Mouse (Mus musculus): Measurements from ENCODE around the gene Ndfip2. TPM values are rescaled to one million over a fixed set of nuclear protein-coding genes. Genes with fewer than 3 reads are reported as not detected.

Gene Ndfip2
- polyA plus RNA-seq, 1 experiment from 2014 or later: 65.5 TPM

DNA sequence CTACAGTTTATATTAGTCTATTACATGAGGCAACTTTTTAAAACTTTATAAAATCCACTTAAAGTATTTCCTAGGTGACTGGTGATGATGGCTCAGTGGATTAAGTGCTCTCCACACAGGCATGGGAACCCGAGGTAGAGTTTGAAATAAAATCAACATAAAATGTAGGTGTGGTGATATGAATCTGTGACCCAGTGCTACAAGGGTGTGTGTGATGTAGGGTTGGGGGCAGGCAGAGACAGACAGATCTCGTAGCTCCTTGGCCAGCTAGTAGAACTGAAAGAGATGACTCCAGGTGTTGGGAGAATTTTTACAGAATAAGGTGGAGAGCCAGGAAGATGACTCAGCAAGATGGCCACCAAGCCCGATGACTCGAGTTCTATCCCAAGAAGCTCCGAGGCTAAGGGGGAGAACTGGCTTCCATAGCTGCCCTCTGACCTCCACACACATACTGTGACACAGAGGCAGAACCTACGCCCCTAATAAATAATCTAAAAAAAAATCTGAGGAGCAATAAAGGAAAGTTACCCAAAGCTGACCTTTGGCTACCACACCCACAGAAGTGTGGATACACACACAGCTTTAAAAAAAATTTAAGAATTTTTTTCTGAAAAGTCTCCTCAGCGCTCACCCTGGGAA, 14.4 kb upstream of the Ndfip2 start:
- ATAC-seq (ENCODE audit: insufficient read depth, low FRiP score): no peak
- no peak overlapping the region for H3K27ac ChIP-seq (ENCODE audit: low read length)
- H3K27me3 ChIP-seq (ENCODE audit: control insufficient read depth, insufficient read depth, low read length): no peaks in the 10 kb centered on the region
- WGBS: 74% methylated on average over 7 of the region's 7 CpGs
- H3K4me2 ChIP-seq (ENCODE audit: low read depth, low read length): no peak overlapping the region
- H3K9ac ChIP-seq (ENCODE audit: low read length): no peak overlapping the region
- no peak overlapping the region for H3K4me3 ChIP-seq (replicated peaks; ENCODE audit: low read length)
- H3K4me1 ChIP-seq (ENCODE audit: control insufficient read depth, insufficient read depth, low read length): no peaks in the 10 kb centered on the region
- H3K9me3 ChIP-seq (replicated peaks; ENCODE audit: control insufficient read depth, low read length): no peaks in the 10 kb centered on the region
- H3K36me3 ChIP-seq (ENCODE audit: control insufficient read depth, insufficient read depth, low read length): no peaks in the 10 kb centered on the region

- H3K27ac ChIP-seq (ENCODE audit: low read length): no peak overlapping the region
- H3K4me2 ChIP-seq (ENCODE audit: low read depth, low read length): no peak overlapping the region
- no peak for ATAC-seq (ENCODE audit: insufficient read depth, low FRiP score)
Observed at GRCm38 (mm10) chr14:105251038-105251437, 7.3 kb upstream of the Ndfip2 start.

GRCm38 (mm10) chr14:105253304-105253703, 5.1 kb upstream of the Ndfip2 start:
- no peak for ATAC-seq (ENCODE audit: insufficient read depth, low FRiP score)
- H3K4me2 ChIP-seq (ENCODE audit: low read depth, low read length): 0 out of 2 replicates have a peak overlapping the region, but pooled peaks have one; percentile 9
- no peak overlapping the region for H3K9ac ChIP-seq (ENCODE audit: low read length)
- no peak overlapping the region for H3K4me3 ChIP-seq (replicated peaks; ENCODE audit: low read length)
- 20% methylated on average over 7 of the region's 7 CpGs for whole genome bisulfite sequencing
- no peaks in the 10 kb centered on the region for H3K4me1 ChIP-seq (ENCODE audit: control insufficient read depth, insufficient read depth, low read length)
- no peaks in the 10 kb centered on the region for H3K27me3 ChIP-seq (ENCODE audit: control insufficient read depth, insufficient read depth, low read length)
- H3K9me3 ChIP-seq (replicated peaks; ENCODE audit: control insufficient read depth, low read length): no peaks in the 10 kb centered on the region
- H3K27ac ChIP-seq (ENCODE audit: low read length): no peak overlapping the region
- H3K36me3 ChIP-seq (ENCODE audit: control insufficient read depth, insufficient read depth, low read length): no peaks in the 10 kb centered on the region

More at GRCm38 (mm10) chr14:105251038-105251437, 7.3 kb upstream of the Ndfip2 start:
- Histone ChIP-seq H3K9me3 (replicated peaks; ENCODE audit: control insufficient read depth, low read length) (no peaks in the 10 kb centered on the region), H3K36me3 (ENCODE audit: control insufficient read depth, insufficient read depth, low read length) (no peaks in the 10 kb centered on the region), H3K9ac (ENCODE audit: low read length) (no peak overlapping the region), H3K4me1 (ENCODE audit: control insufficient read depth, insufficient read depth, low read length) (no peaks in the 10 kb centered on the region), H3K27me3 (ENCODE audit: control insufficient read depth, insufficient read depth, low read length) (no peaks in the 10 kb centered on the region), H3K4me3 (replicated peaks; ENCODE audit: low read length) (no peak overlapping the region)

DNA sequence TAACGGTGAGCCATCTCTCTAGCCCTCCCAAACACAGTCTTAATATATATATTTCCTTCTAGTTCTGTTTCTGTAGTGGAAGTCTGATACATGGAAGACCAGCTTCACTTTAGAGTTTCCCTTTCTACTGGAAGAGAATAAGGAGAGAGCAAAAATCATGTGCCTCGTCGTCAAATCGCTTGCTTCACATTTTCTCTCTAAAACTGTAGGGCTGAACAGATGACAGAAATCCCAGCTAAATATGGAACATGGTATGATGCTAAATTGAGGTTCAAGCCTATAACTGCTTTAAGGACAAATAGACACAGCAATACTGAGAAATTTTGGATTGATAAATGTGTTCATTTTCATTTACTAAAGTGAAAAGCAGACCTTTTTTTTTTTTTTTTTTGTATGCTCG, 4.0 kb upstream of the Ndfip2 start:
- no peaks in the 10 kb centered on the region for H3K27me3 ChIP-seq (ENCODE audit: control insufficient read depth, insufficient read depth, low read length)
- H3K9me3 ChIP-seq (replicated peaks; ENCODE audit: control insufficient read depth, low read length): no peaks in the 10 kb centered on the region
- no peaks in the 10 kb centered on the region for H3K36me3 ChIP-seq (ENCODE audit: control insufficient read depth, insufficient read depth, low read length)
- ATAC-seq (ENCODE audit: insufficient read depth, low FRiP score): no peak
- no peak overlapping the region for H3K9ac ChIP-seq (ENCODE audit: low read length)
- no peak overlapping the region for H3K4me2 ChIP-seq (ENCODE audit: low read depth, low read length)
- no peaks in the 10 kb centered on the region for H3K4me1 ChIP-seq (ENCODE audit: control insufficient read depth, insufficient read depth, low read length)
- no peak overlapping the region for H3K27ac ChIP-seq (ENCODE audit: low read length)
- H3K4me3 ChIP-seq (replicated peaks; ENCODE audit: low read length): no peak overlapping the region
- 83% methylated on average over 5 of the region's 5 CpGs for WGBS

GRCm38 (mm10) chr14:105255620-105256019, 2.8 kb upstream of the Ndfip2 start:
- Histone ChIP-seq H3K9ac (ENCODE audit: low read length) (no peak overlapping the region), H3K36me3 (ENCODE audit: control insufficient read depth, insufficient read depth, low read length) (no peaks in the 10 kb centered on the region), H3K4me2 (ENCODE audit: low read depth, low read length) (no peak overlapping the region), H3K4me1 (ENCODE audit: control insufficient read depth, insufficient read depth, low read length) (0 out of 2 replicates have a peak, but pooled peaks cover under 1% of the 10 kb centered on the region), H3K27me3 (ENCODE audit: control insufficient read depth, insufficient read depth, low read length) (no peaks in the 10 kb centered on the region), H3K9me3 (replicated peaks; ENCODE audit: control insufficient read depth, low read length) (no peaks in the 10 kb centered on the region), H3K27ac (ENCODE audit: low read length) (no peak overlapping the region), H3K4me3 (replicated peaks; ENCODE audit: low read length) (no peak overlapping the region)
- WGBS: 79% methylated on average over 7 of the region's 7 CpGs
- ATAC-seq (ENCODE audit: insufficient read depth, low FRiP score): no peak

- Histone ChIP-seq H3K4me2 (ENCODE audit: low read depth, low read length) (peak overlapping the region; percentile 57), H3K27ac (ENCODE audit: low read length) (peak overlapping the region; percentile 95), H3K27me3 (ENCODE audit: control insufficient read depth, insufficient read depth, low read length) (no peaks in the 10 kb centered on the region), H3K9me3 (replicated peaks; ENCODE audit: control insufficient read depth, low read length) (no peaks in the 10 kb centered on the region), H3K36me3 (ENCODE audit: control insufficient read depth, insufficient read depth, low read length) (no peaks in the 10 kb centered on the region), H3K4me1 (ENCODE audit: control insufficient read depth, insufficient read depth, low read length) (peaks cover 6% of the 10 kb centered on the region; the same call in 1 of the 2 replicates), H3K9ac (ENCODE audit: low read length) (peak overlapping the region; percentile 96), H3K4me3 (replicated peaks; ENCODE audit: low read length) (peak overlapping the region; percentile 90)
- 7% methylated on average over 29 of the region's 34 CpGs for whole genome bisulfite sequencing
- ATAC-seq (ENCODE audit: insufficient read depth, low FRiP score): peak; percentile 63
Observed at GRCm38 (mm10) chr14:105259035-105259880, 885 bp downstream of the Ndfip2 start.

DNA sequence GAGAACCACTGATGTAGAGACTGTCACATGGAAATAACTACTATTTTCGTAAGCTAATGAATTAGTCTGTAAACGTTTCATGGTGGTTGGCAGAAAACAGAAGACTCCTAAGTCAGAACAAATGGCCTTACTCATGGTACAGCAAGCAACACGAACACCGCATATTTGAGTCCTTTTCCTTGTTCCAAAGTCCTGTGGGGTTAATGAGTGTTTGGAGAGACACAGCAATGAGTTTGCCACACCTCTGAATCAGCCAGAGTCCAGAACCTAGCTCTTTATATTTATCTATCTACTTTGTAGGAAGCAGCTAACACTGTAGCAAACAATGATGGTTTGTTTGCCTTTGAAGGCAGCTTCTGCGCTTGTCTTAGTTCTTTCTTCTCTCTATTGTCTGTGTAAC, 4.5 kb downstream of the Ndfip2 start:
- H3K4me1 ChIP-seq (ENCODE audit: control insufficient read depth, insufficient read depth, low read length): peaks cover 10% of the 10 kb centered on the region; the same call in 1 of the 2 replicates
- H3K4me3 ChIP-seq (replicated peaks; ENCODE audit: low read length): no peak overlapping the region
- H3K4me2 ChIP-seq (ENCODE audit: low read depth, low read length): 0 out of 2 replicates have a peak overlapping the region, but pooled peaks have one; percentile 5
- no peak overlapping the region for H3K9ac ChIP-seq (ENCODE audit: low read length)
- H3K27me3 ChIP-seq (ENCODE audit: control insufficient read depth, insufficient read depth, low read length): no peaks in the 10 kb centered on the region
- WGBS: 58% methylated on average over 5 of the region's 5 CpGs
- peak; percentile 37; the same call in 1 of the 2 replicates for ATAC-seq (ENCODE audit: insufficient read depth, low FRiP score)
- no peak overlapping the region for H3K27ac ChIP-seq (ENCODE audit: low read length)
- H3K9me3 ChIP-seq (replicated peaks; ENCODE audit: control insufficient read depth, low read length): no peaks in the 10 kb centered on the region
- no peaks in the 10 kb centered on the region for H3K36me3 ChIP-seq (ENCODE audit: control insufficient read depth, insufficient read depth, low read length)

DNA sequence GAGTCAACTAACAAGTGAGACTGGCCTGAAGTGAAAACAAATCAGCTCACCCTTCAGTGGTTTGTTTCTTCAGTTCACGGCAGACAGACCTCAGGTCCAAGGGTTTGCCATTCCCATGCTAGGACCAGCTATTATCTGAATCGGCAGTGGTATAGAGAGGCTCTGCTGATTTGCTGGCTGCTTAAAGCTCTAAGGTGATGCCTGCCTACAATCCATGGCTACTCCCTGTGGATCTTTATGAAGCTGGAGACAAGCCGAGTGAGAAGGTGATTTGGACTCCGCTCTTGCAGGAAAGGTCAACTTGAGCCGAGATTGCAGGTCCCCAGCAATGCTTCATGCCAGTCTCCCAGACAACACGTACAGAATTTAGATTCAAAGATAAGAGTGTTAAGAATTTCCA, 8.7 kb downstream of the Ndfip2 start:
- Histone ChIP-seq H3K4me2 (ENCODE audit: low read depth, low read length) (no peak overlapping the region), H3K9ac (ENCODE audit: low read length) (no peak overlapping the region), H3K27ac (ENCODE audit: low read length) (no peak overlapping the region), H3K9me3 (replicated peaks; ENCODE audit: control insufficient read depth, low read length) (no peaks in the 10 kb centered on the region), H3K4me3 (replicated peaks; ENCODE audit: low read length) (no peak overlapping the region), H3K27me3 (ENCODE audit: control insufficient read depth, insufficient read depth, low read length) (no peaks in the 10 kb centered on the region), H3K4me1 (ENCODE audit: control insufficient read depth, insufficient read depth, low read length) (peaks cover 8% of the 10 kb centered on the region; the same call in 1 of the 2 replicates), H3K36me3 (ENCODE audit: control insufficient read depth, insufficient read depth, low read length) (no peaks in the 10 kb centered on the region)
- no peak for ATAC-seq (ENCODE audit: insufficient read depth, low FRiP score)
- 53% methylated on average over 6 of the region's 6 CpGs for WGBS

GRCm38 (mm10) chr14:105272030-105272429, 13.7 kb downstream of the Ndfip2 start:
- Histone ChIP-seq H3K36me3 (ENCODE audit: control insufficient read depth, insufficient read depth, low read length) (no peaks in the 10 kb centered on the region), H3K9me3 (replicated peaks; ENCODE audit: control insufficient read depth, low read length) (no peaks in the 10 kb centered on the region), H3K27me3 (ENCODE audit: control insufficient read depth, insufficient read depth, low read length) (no peaks in the 10 kb centered on the region), H3K4me3 (replicated peaks; ENCODE audit: low read length) (no peak overlapping the region), H3K9ac (ENCODE audit: low read length) (no peak overlapping the region), H3K4me1 (ENCODE audit: control insufficient read depth, insufficient read depth, low read length) (peaks cover 11% of the 10 kb centered on the region; the same call in 1 of the 2 replicates), H3K27ac (ENCODE audit: low read length) (no peak overlapping the region), H3K4me2 (ENCODE audit: low read depth, low read length) (no peak overlapping the region)
- 59% methylated on average over 6 of the region's 6 CpGs for WGBS
- ATAC-seq (ENCODE audit: insufficient read depth, low FRiP score): no peak

Data from stomach, embryonic 16.5 days (tissue).